Mouse (Mus musculus) liver, embryonic 16.5 days (tissue): ENCODE measurements around the gene Gm11237. TPM values are rescaled to one million over a fixed set of nuclear protein-coding genes. Genes with fewer than 3 reads are reported as not detected.
"Not testable (repeated sequence)": the region's sequence is repeated elsewhere in the genome, so short reads cannot be mapped to it uniquely, and the experiment has no call there.

Source experiments
- ATAC-seq: fragments of 200-750 bp; cut with Nextera tagmentation; 2 replicates; pipeline ENCODE4 v1.8.0; 2017; ENCODE audit warnings: low read depth, mild to moderate bottlenecking, moderate number of reproducible peaks, moderate library complexity
- H3K27ac ChIP-seq: fragments of 300-500 bp; sonication (generic); 2 replicates; pipeline ENCODE4 v1.5.1; 2014; ENCODE audit warnings: mild to moderate bottlenecking, low read length
- H3K27me3 ChIP-seq: fragments of 300-500 bp; sonication (generic); 2 replicates; pipeline ENCODE4 v1.6.1; 2014; ENCODE audit warnings: low read depth, low read length, mixed read lengths; ENCODE audit not compliant: control insufficient read depth, insufficient read depth
- H3K36me3 ChIP-seq: fragments of 300-500 bp; sonication (generic); 2 replicates; pipeline ENCODE4 v1.6.1; 2014; ENCODE audit warnings: mild to moderate bottlenecking; ENCODE audit not compliant: control insufficient read depth, insufficient read depth
- H3K4me1 ChIP-seq: fragments of 300-500 bp; sonication (generic); 2 replicates; pipeline ENCODE4 v1.6.1; 2014; ENCODE audit warnings: low read depth, low read length, mixed read lengths; ENCODE audit not compliant: control insufficient read depth
- H3K4me2 ChIP-seq: fragments of 300-500 bp; sonication (generic); 2 replicates; pipeline ENCODE4 v1.6.1; 2014; ENCODE audit warnings: low read depth, low read length, mixed read lengths
- H3K4me3 ChIP-seq: fragments of 300-500 bp; sonication (generic); 2 replicates; pipeline ENCODE4 v1.5.1; 2014; ENCODE audit warnings: low read depth, mild to moderate bottlenecking, low read length
- H3K9ac ChIP-seq: fragments of 300-500 bp; sonication (generic); 2 replicates; pipeline ENCODE4 v1.6.1; 2014; ENCODE audit warnings: low read depth, low read length
- H3K9me3 ChIP-seq: fragments of 300-500 bp; sonication (generic); replicated peaks from 2 replicates; pipeline ENCODE4 v1.6.1; 2016; ENCODE audit warnings: low read length; ENCODE audit not compliant: control insufficient read depth
- WGBS: fragments of 180-500 bp; shearing (Covaris S2); extraction: QIAGEN DNeasy Blood & Tissue Kit; methylation state at CpG from one replicate; pipeline ENCODE4 v1.1.7; 2014; ENCODE audit not compliant: insufficient replicate concordance; 5-methylcytosine and 5-hydroxymethylcytosine counted together
- polyA plus RNA-seq: library from polyadenylated mRNA; unstranded; fragments of >200 nt; fragmentation: Nextera tagmentation; extraction: Ambion mirVana; gene quantifications from 2 replicates; pipeline ENCODE4 v1.2.1, GENCODE M21; 2015

Gene Gm11237
- not detected in 2 replicates for polyA plus RNA-seq

GRCm38 (mm10) chr4:73622684-73623083 lies at the start of gene Gm11237:
Gene Gm11237 (plus strand): TSS chr4:73622984.
- WGBS, result no CpG with 5 or more reads among the region's 3 CpGs
- not testable (repeated sequence) for H3K4me1 ChIP-seq, H3K4me2 ChIP-seq, H3K27ac ChIP-seq, H3K9me3 ChIP-seq, H3K36me3 ChIP-seq, H3K4me3 ChIP-seq, H3K27me3 ChIP-seq, ATAC-seq, H3K9ac ChIP-seq

- Histone ChIP-seq H3K27ac (no peak overlapping the region), H3K27me3 (no peaks in the 10 kb centered on the region), H3K36me3 (no peaks in the 10 kb centered on the region), H3K9me3 (no peaks in the 10 kb centered on the region), H3K9ac (no peak overlapping the region), H3K4me3 (no peak overlapping the region), H3K4me1 (no peaks in the 10 kb centered on the region), H3K4me2 (no peak overlapping the region)
- ATAC-seq, result no peak
- 12% methylated on average over 3 of the region's 3 CpGs for WGBS
Observed at GRCm38 (mm10) chr4:73599248-73599647, 23.5 kb upstream of the Gm11237 start.

- ATAC-seq, result not testable (repeated sequence)
- WGBS, result no CpG with 5 or more reads among the region's 3 CpGs
Observed at GRCm38 (mm10) chr4:73607581-73607980, 15.2 kb upstream of the Gm11237 start, which contains the start of gene Gm11238. Gene Gm11238 (plus strand): TSS chr4:73607881.

GRCm38 (mm10) chr4:73637821-73638220 lies 15.0 kb downstream of the Gm11237 start, which contains the start of gene Gm11236:
Gene Gm11236 (plus strand): TSS chr4:73638121.
- H3K4me2 ChIP-seq, H3K4me3 ChIP-seq, H3K27me3 ChIP-seq, H3K27ac ChIP-seq, H3K36me3 ChIP-seq, H3K9me3 ChIP-seq, ATAC-seq, H3K4me1 ChIP-seq, H3K9ac ChIP-seq: not testable (repeated sequence)
- WGBS, result no CpG with 5 or more reads among the region's 4 CpGs

More at GRCm38 (mm10) chr4:73607581-73607980, 15.2 kb upstream of the Gm11237 start, which contains the start of gene Gm11238:
- not testable (repeated sequence) for H3K27ac ChIP-seq, H3K4me2 ChIP-seq, H3K36me3 ChIP-seq, H3K27me3 ChIP-seq, H3K4me3 ChIP-seq, H3K9me3 ChIP-seq, H3K9ac ChIP-seq, H3K4me1 ChIP-seq

- H3K36me3 ChIP-seq, H3K4me2 ChIP-seq, H3K4me3 ChIP-seq, H3K4me1 ChIP-seq, H3K27ac ChIP-seq, H3K9ac ChIP-seq, H3K9me3 ChIP-seq, H3K27me3 ChIP-seq, ATAC-seq: not testable (repeated sequence)
- 55% methylated on average over 4 of the region's 4 CpGs for WGBS
Observed at GRCm38 (mm10) chr4:73661864-73662263, 39.1 kb downstream of the Gm11237 start.

- H3K9me3 ChIP-seq, H3K27ac ChIP-seq, H3K9ac ChIP-seq, H3K4me2 ChIP-seq, ATAC-seq, H3K4me3 ChIP-seq, H3K36me3 ChIP-seq, H3K27me3 ChIP-seq, H3K4me1 ChIP-seq: not testable (repeated sequence)
- WGBS, result no CpG with 5 or more reads among the region's 4 CpGs
Observed at GRCm38 (mm10) chr4:73668054-73668453, 45.3 kb downstream of the Gm11237 start, which contains the start of gene Gm11239. Gene Gm11239 (plus strand): TSS chr4:73668354.

Other genes starting within 250 kb of the Gm11237 start
- gene Gm11487, start 217.9 kb upstream of the Gm11237 start, polyA plus RNA-seq, result not detected in 2 replicates
- not detected in 2 replicates for gene Gm11238, start 15.1 kb upstream of the Gm11237 start, polyA plus RNA-seq
- not detected in 2 replicates for gene Gm11236, start 15.1 kb downstream of the Gm11237 start, polyA plus RNA-seq
- gene Gm11239, start 45.4 kb downstream of the Gm11237 start, polyA plus RNA-seq, result not detected in 2 replicates
- gene Gm428, start 60.5 kb downstream of the Gm11237 start, polyA plus RNA-seq, result not detected in 2 replicates
- gene Rasef, start 168.0 kb downstream of the Gm11237 start, polyA plus RNA-seq, result 0.11 TPM in 1 of 2 replicates, not detected in the other